Mouse (Mus musculus) neutrophil, adult 65 days (primary cell): ENCODE data around the gene Jkamp. TPM values are rescaled to one million over a fixed set of nuclear protein-coding genes. Genes with fewer than 3 reads are reported as not detected.

ENCODE experiments used
- total RNA-seq: library from RNA; stranded (reverse); gene quantifications from 2 replicates; pipeline ENCODE4 v1.2.4, GENCODE M21; 2023

Gene Jkamp
- total RNA-seq, result 9.1 and 14.9 TPM in 2 replicates

DNA sequence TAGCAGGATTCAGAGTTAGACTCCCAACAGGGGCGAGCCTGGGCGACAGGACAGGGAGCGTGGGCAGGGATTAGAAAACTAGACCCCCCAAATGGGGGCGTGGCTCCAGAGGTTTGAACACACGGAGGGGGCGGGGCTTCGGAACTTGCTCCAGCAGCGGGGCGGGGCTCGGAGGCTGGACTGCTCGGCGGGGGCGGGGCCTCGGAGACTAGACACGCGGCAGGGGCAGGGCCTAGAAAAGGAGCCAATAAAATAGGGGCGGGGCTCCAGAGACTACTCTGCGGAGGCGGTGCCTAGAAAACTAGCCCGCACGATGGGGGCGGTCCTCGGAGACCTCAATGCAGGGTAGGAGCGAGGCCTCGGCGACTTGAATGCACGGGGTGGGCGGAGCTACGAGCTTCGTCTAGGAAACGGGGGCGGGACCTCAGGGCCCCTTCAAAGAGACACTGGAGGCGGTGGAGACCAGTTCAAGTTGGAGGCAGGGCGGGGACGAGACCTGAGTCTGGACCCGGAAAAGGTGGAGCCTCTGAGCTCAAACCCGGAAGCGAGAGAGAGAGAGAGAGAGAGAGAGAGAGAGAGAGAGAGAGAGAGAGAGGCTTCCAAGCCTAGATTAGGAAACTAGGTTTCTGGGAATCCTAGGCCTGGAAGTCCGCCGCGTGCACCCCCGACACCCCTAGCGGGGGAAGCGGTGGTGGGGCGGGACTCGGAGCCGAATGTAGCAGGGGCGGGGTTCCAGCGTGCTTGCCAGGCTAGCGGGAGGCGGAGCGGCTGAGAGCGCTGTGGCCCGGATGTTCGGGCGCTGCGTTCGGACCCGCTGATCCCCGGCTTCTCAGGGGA, at the start of gene Jkamp, which contains the start of gene L3hypdh:
Gene Jkamp, plus strand, starts transcription at position 261 of the 837 bp plus-strand sequence.
Gene L3hypdh, minus strand, starts transcription at position 111 of the 837 bp plus-strand sequence.

DNA sequence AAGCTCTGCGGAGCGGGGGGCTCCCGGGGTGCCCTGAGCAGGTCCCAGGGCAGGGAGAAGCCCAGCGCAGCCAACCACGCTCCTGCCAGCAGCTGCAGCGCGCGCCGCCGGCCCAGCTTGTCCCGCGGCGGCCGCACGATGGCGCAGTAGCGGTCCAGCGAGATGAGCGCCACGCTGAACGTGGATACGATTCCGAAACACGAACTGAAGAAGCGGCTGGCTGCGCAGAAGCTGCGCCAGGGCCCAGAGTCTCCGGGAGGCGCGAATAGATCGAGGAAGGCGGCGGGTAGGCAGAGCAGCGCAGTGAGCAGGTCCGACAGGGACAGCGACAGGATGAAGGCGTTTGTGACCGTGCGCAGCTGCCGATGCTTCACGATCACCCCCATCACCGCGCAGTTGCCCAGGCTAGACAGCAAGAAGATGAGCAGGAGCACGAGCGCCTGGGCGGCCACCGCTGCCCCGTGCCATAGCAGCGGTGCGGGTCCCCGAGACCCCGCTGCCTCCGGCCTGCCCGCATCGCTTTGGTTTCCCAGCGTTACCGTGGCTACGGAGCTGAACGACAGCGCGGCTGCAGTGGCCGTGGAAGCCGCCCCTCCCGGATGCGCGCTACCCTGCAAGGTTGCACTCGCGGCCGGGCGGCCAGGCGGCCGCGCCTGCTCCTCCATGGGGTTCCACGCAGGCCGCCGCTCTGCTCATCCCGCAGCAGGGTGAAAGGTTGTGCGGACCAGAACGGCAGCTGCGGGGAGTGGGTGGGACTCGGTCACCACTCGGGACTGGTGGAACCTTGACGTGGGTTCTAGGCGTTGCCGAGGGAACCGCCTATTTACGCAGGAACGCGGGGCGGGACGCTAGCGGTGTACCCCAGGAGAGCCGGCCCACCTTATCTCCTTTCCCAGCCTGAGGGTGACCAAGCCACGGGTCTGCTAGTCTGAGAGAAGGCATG, 14.8 kb upstream of the Jkamp start, which contains the start of gene Gpr135:
Gene Gpr135, minus strand, starts transcription at position 799 of the 943 bp plus-strand sequence.

Other genes with a start within 250 kb of the Jkamp start
- 0.16 TPM in 1 of 2 replicates, not detected in the other for gene Gpr135, start 14.5 kb upstream of the Jkamp start, total RNA-seq
- gene L3hypdh, start 150 bp upstream of the Jkamp start, total RNA-seq, result not detected in 2 replicates
- not detected in 2 replicates for gene Ccdc175, start 99.4 kb downstream of the Jkamp start, total RNA-seq